Mouse (Mus musculus) erythroblast, embryonic 14.5 days (primary cell): Measurements from ENCODE around the gene Fxyd5. TPM values are rescaled to one million over a fixed set of nuclear protein-coding genes. Genes with fewer than 3 reads are reported as not detected.

ENCODE experiments used
- H3K27me3 ChIP-seq: 2 replicates; pipeline ENCODE4 v1.6.1; 2012; ENCODE audit warnings: inconsistent platforms; ENCODE audit not compliant: control insufficient read depth
- H3K36me3 ChIP-seq: 2 replicates; pipeline ENCODE4 v1.6.1; 2012; ENCODE audit warnings: mild to moderate bottlenecking, inconsistent platforms; ENCODE audit not compliant: control insufficient read depth
- H3K4me1 ChIP-seq: 2 replicates; pipeline ENCODE4 v1.6.1; 2012; ENCODE audit warnings: inconsistent platforms; ENCODE audit not compliant: control insufficient read depth
- H3K4me3 ChIP-seq: replicated peaks from 2 replicates; pipeline ENCODE3; 2012; ENCODE audit warnings: moderate library complexity, mild to moderate bottlenecking, inconsistent platforms
- H3K9me3 ChIP-seq: 2 replicates; pipeline ENCODE4 v1.6.1; 2012; ENCODE audit warnings: low read length, inconsistent platforms, mixed read lengths; ENCODE audit not compliant: control insufficient read depth
- GATA1 ChIP-seq: IDR thresholded peaks from 2 replicates; pipeline ENCODE4 v1.6.1; 2012; ENCODE audit warnings: low read length, inconsistent platforms, mixed read lengths
- TAL1 ChIP-seq: IDR thresholded peaks from 3 replicates; pipeline ENCODE4 v1.6.1; 2012; ENCODE audit warnings: low read length, inconsistent platforms, mixed read lengths
- polyA plus RNA-seq: library from polyadenylated mRNA; stranded (reverse); fragments of >175 nt; gene quantifications from 2 replicates; pipeline ENCODE4 v1.2.3, GENCODE M21; 2012

Gene Fxyd5
- polyA plus RNA-seq, 1 experiment: 1.2 TPM

DNA sequence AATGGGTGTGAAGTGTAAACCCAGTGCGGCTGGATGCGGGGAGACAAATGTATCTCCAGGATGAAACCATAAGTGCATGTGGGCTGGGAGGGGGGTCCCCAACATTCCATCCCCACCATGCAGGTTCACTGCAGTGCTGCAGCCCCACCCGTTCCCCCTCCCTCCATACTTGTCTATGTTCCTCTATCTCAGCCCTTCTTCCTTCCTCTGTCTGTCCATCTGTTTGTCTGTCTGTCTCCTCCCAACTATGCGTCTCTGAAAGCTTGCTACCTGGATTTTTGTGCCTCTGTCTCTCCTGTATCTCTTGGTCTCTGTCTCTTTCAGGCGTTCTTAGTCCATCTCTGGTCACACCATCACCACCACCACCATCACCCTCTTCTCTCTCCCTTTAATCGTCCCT lies 8.2 kb upstream of the Fxyd5 start:
- Histone ChIP-seq H3K4me1 (no peaks in the 10 kb centered on the region; the same call in 1 of the 2 replicates), H3K27me3 (peaks cover 44% of the 10 kb centered on the region)

DNA sequence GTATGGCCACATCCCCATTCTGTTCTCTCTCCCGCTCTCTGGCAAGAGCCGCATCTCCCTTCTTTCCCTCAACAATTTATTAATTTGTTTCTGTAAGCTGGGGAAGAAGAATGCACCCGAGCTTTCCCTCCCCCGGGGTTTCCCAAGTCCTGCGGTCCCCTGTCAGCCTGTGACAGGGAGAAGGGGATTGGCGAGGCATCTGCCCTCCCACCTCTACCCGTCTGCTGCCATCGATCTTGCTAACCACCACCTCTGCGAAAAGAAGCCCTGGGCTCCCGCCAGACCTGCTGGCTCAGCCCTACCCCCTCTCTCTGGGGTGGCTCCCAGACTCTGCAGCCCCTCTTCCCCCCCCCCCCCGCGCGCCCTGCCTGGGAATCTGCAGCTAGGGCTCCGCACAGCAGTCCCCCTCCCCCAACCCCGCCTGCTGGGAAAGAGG lies 7.6 kb upstream of the Fxyd5 start:
- no peak for TF ChIP-seq GATA1
- TF ChIP-seq TAL1: no peak
- no peaks in the 10 kb centered on the region for H3K36me3 ChIP-seq
- peaks cover 44% of the 10 kb centered on the region for H3K27me3 ChIP-seq
- no peaks in the 10 kb centered on the region; the same call in 1 of the 2 replicates for H3K4me1 ChIP-seq
- no peaks in the 10 kb centered on the region for H3K9me3 ChIP-seq
- no peak overlapping the region for H3K4me3 ChIP-seq

More for the DNA sequence above, 8.2 kb upstream of the Fxyd5 start:
- H3K36me3 ChIP-seq: no peaks in the 10 kb centered on the region
- H3K4me3 ChIP-seq: no peak overlapping the region
- H3K9me3 ChIP-seq: no peaks in the 10 kb centered on the region
- no peak for TF ChIP-seq GATA1
- TF ChIP-seq TAL1: no peak

DNA sequence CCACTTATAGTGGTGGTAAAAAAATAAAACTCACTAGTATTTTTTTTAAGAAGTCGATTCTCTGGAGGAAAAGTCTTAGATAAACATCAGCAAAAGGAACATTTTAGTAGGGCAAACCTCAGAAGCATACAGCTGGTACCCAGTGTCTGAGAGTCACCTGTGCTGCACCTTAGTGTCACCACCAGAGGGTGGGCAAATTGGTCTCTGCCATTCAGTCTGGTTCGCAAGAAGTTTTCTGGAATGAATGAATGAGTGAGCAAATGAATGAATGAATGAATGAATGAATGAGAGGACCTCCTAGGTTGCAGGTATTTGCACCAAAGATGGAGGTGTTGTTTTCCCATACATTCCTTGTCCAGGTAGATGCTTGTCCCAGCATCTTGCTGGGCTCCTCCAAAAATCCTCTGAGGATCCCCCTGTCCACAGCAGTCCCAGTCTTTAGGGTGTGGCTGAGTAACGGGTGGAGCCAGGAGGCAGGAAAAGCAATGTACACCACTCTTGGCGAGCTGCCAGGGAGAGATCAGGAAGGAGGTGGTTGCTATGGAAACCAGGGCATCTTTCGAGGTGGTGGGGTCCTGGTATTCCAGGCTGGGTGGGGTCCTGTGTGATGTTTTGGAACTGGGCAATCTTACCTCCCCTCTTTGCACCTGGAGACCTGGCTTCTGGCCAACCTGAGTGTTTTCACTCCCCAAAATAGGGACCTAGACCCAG lies 7.0 kb upstream of the Fxyd5 start:
- Histone ChIP-seq H3K4me1 (no peaks in the 10 kb centered on the region; the same call in 1 of the 2 replicates), H3K36me3 (no peaks in the 10 kb centered on the region), H3K4me3 (no peak overlapping the region), H3K27me3 (peaks cover 44% of the 10 kb centered on the region), H3K9me3 (no peaks in the 10 kb centered on the region)
- TF ChIP-seq GATA1 (no peak), TAL1 (no peak)

DNA sequence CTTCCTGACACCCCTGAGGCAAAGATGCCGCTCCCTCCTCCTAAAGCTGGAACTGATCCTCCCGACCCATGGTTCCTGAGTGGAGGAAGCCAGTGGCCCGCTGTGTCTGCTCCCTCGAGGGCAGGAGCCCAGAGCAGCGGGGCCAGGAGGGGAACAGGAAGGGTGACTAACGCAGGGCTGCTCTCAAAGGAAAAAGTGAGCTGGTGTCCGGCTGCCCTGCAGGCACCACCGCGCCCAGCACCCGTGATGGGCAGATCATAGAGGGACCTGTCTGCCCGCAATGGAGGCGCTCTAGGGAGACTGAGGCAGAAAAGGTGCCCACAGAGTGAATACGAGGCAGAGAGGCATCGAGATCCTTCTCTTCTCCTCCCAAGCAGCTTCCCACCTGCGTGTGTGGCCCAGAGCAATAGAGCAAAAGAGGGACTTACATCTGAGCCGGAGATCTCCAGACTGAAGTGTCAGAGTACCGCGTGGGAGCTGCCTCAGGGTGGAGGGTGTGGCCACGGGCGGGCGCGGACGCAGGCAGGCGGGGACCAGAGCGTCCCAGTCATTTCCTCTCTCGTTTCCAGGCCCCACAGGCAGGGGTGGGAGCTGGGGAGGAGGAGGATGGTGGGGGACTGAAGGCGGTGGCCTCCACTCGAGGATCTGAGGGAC lies 492 bp downstream of the Fxyd5 start:
- TF ChIP-seq TAL1 (no peak), GATA1 (no peak)
- Histone ChIP-seq H3K27me3 (peaks cover 22% of the 10 kb centered on the region), H3K4me3 (no peak overlapping the region), H3K9me3 (no peaks in the 10 kb centered on the region), H3K36me3 (no peaks in the 10 kb centered on the region), H3K4me1 (no peaks in the 10 kb centered on the region)

DNA sequence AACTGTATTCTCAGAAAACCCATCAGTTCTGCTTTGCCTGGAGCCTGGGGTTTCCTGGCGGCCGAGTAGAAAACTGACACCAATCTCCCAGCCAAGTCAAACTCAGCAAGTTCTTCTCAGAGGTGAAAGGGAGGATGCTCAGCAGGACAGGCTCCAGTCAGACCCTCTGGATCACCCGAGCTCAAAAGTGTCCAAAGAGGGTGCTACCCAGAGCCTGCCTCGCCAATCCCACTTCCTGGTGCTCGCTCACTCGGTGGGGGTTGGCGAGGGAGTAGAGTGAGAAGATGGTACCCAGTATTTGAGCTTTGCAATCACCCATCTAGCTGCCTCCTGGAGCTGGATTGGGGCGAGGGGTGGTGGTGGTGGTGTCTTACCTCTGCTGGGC lies 1.3 kb downstream of the Fxyd5 start:
- no peaks in the 10 kb centered on the region for H3K36me3 ChIP-seq
- no peak overlapping the region for H3K4me3 ChIP-seq
- peaks cover 22% of the 10 kb centered on the region for H3K27me3 ChIP-seq
- H3K4me1 ChIP-seq: no peaks in the 10 kb centered on the region
- no peaks in the 10 kb centered on the region for H3K9me3 ChIP-seq
- no peak for TF ChIP-seq TAL1
- TF ChIP-seq GATA1: no peak

DNA sequence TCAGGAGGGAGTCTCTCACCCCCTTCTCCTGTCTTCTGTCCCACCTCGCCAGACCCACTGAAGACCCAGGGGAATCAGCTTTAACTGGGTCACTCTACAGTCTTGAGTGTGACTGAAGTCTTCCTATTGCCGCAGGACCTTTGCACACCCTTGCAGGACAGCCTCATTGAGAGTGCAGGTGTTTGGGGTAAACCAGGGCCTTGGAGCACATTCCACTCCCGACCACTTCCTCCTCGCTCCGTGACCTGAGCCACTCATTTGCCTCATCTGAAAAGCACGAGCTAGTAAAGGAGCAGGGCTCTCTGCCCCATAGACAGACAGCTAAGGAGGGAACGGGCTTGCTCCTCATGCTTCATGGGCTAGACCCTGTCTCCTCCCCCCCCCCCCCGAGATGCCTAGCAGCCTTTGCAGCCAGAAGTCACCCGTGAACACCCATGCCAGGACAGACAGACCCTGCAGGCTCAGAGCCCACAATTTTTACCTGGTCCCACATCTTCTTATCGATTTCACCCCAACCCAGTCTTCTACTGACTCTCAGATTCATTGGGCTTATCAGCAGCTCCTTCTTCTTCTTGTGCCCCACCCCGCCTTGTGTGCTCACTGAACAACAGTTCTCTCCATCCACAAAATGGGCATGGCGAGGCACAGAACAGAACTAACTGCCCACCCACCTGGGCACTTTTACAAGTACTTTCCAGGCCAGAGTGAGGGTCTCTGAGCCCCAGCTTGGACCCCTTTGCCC lies 1.8 kb downstream of the Fxyd5 start:
- no peak for TF ChIP-seq TAL1
- no peak for TF ChIP-seq GATA1
- Histone ChIP-seq H3K4me3 (no peak overlapping the region), H3K9me3 (no peaks in the 10 kb centered on the region), H3K4me1 (no peaks in the 10 kb centered on the region), H3K27me3 (peaks cover 22% of the 10 kb centered on the region), H3K36me3 (no peaks in the 10 kb centered on the region)

DNA sequence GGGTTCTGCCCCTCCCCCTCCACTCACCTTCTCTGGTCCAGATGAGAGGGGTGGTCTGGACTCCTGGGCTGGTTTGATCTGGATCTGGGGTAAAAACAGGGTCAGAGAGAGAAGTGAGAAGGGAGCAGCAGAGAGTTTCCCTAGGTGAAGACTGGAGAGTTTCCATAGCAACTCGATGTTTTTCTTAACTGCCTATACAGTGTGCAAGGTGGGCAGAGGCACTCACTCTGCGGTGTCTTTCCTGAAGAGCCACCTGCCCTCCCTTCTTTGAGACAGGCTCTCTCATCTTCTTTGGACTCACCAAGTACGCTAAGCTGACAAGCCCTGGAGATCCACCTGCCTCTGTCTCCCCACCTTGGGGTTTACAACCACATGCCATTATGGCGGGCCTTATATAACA lies 3.3 kb downstream of the Fxyd5 start:
- Histone ChIP-seq H3K4me1 (no peaks in the 10 kb centered on the region), H3K4me3 (no peak overlapping the region), H3K36me3 (no peaks in the 10 kb centered on the region), H3K27me3 (peaks cover 22% of the 10 kb centered on the region), H3K9me3 (no peaks in the 10 kb centered on the region)
- TF ChIP-seq TAL1: no peak
- no peak for TF ChIP-seq GATA1

DNA sequence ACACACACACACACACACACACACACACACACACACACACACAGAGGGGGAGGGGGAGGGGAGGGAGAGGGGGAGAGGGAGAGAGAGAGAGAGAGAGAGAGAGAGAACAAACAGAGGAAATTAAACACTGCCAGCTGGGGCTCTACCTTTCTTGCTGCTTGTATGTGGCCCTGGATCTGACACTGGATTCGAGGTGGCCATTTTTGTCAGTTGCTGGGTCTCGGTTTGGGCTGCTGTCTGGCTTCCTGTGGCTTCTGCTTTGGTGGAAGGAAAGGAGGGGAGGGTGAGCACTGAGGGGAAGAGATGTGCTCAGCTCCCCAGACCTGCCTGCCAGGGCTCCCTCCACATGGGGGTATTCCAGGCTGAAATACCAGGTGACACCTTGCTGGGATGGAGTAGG lies 4.6 kb downstream of the Fxyd5 start:
- Histone ChIP-seq H3K4me1 (no peaks in the 10 kb centered on the region), H3K27me3 (peaks cover 19% of the 10 kb centered on the region), H3K36me3 (no peaks in the 10 kb centered on the region), H3K9me3 (no peaks in the 10 kb centered on the region), H3K4me3 (no peak overlapping the region)
- TF ChIP-seq TAL1 (no peak), GATA1 (no peak)

DNA sequence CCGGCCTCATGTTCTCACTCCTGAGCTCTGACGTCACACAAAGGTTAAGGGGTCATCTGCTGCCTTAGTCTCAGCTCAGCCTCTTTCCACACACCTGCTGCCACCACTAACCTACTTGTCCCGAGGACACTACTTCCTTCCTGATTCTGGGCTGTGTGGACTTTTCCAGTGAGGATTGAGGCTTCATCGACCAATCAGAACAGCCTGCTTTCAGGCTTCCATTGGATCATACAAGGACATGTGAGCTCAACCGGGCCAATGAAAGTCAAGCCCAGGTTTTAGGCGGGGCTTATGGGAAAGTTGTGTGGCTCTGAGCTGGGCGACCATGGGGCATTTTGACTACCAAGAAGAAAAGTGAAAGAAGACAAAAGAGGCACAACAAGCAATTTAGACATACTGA lies 5.4 kb downstream of the Fxyd5 start:
- Histone ChIP-seq H3K4me3 (no peak overlapping the region), H3K4me1 (no peaks in the 10 kb centered on the region), H3K27me3 (peaks cover 13% of the 10 kb centered on the region)

More for the DNA sequence above, 5.4 kb downstream of the Fxyd5 start:
- TF ChIP-seq GATA1 (no peak), TAL1 (no peak)
- no peaks in the 10 kb centered on the region for H3K9me3 ChIP-seq
- no peaks in the 10 kb centered on the region for H3K36me3 ChIP-seq
